9 mouse cellular contexts compared by ENCODE assay signal in genomic region chr2:152586926-152587560, GRCm38 (mm10). TPM values are rescaled to one million over a fixed set of nuclear protein-coding genes. Genes with fewer than 3 reads are reported as not detected.
DNase-seq lines count a peak whose midpoint lies in the region; ATAC-seq and TF ChIP-seq lines count a peak whose summit lies in the region.
"Had no signal": no experiment of that assay in that cellular context is flagged by ENCODE, and none has a peak within 500 bp of the region (broad histone marks: within the 10 kb centered on the region; RNA-seq: fewer than 3 reads in every experiment).

No protein-coding gene starts in this region.

- H3K9ac ChIP-seq in limb, embryonic 11.5 days (ENCODE audit: low read length) = no peak overlapping the region
- H3K9ac ChIP-seq in MEL (ENCODE audit: control insufficient read depth, low read depth, low read length, poor library complexity, severe bottlenecking) = no peak overlapping the region

- TF ChIP-seq EP300 in MEL (IDR thresholded peaks at IDR 0.05; ENCODE audit: low read depth in 1 of 2, low read length in 2 of 2) = no peak

- H3K27me3 ChIP-seq in limb, embryonic 11.5 days (ENCODE audit: control insufficient read depth, insufficient read depth, low read length) = no peaks in the 10 kb centered on the region
- no peaks in the 10 kb centered on the region for H3K27me3 ChIP-seq in limb, embryonic 10.5 days (ENCODE audit: low read depth, poor library complexity, severe bottlenecking)
- peaks cover 3 to 6% of the 10 kb centered on the region in 2 experiments; a peak in 3 of 4 replicates for H3K27me3 ChIP-seq in MEL (ENCODE audit: control insufficient read depth in 1 of 2, insufficient read depth in 2 of 2, low read length in 2 of 2)

- no peaks in the 10 kb centered on the region for H3K79me2 ChIP-seq in MEL (ENCODE audit: control insufficient read depth, insufficient read depth, low read length, poor library complexity)

- peak; percentile 13 for TF ChIP-seq RAD21 in MEL (IDR thresholded peaks at IDR 0.05; ENCODE audit: low read depth, low read length)

- H3K27ac ChIP-seq in limb, embryonic 11.5 days (replicated peaks; ENCODE audit: low read depth, low read length) = no peak overlapping the region
- no peak overlapping the region for H3K27ac ChIP-seq in limb, embryonic 10.5 days
- H3K27ac ChIP-seq in MEL (ENCODE audit: control insufficient read depth, low read depth, low read length) = no peak overlapping the region
- H3K27ac ChIP-seq: macrophage had no signal

- no peaks in the 10 kb centered on the region for H3K4me1 ChIP-seq in limb, embryonic 11.5 days (ENCODE audit: control insufficient read depth, insufficient read depth, low read length)
- no peaks in the 10 kb centered on the region for H3K4me1 ChIP-seq in limb, embryonic 10.5 days
- no peaks in the 10 kb centered on the region for H3K4me1 ChIP-seq in MEL (ENCODE audit: control insufficient read depth in 1 of 2, insufficient read depth in 2 of 2, low read length in 2 of 2)

- no peak for TF ChIP-seq POLR2A in MEL (IDR thresholded peaks at IDR 0.05; ENCODE audit: control insufficient read depth in 1 of 2, insufficient read depth in 1 of 2, low read depth in 1 of 2, low read length in 2 of 2, poor library complexity in 1 of 2)

- no peaks in the 10 kb centered on the region for H3K9me3 ChIP-seq in limb, embryonic 11.5 days (ENCODE audit: control insufficient read depth, low read length)
- H3K9me3 ChIP-seq in limb, embryonic 10.5 days (replicated peaks) = no peaks in the 10 kb centered on the region
- H3K9me3 ChIP-seq in MEL (replicated peaks; ENCODE audit: insufficient read depth, low read length) = no peaks in the 10 kb centered on the region

- H3K4me3 ChIP-seq in limb, embryonic 11.5 days (ENCODE audit: low read depth, low read length) = no peak overlapping the region
- no peak overlapping the region for H3K4me3 ChIP-seq in limb, embryonic 10.5 days
- H3K4me3 ChIP-seq in MEL (ENCODE audit: control insufficient read depth in 1 of 2, insufficient read depth in 1 of 2, low read depth in 2 of 2, low read length in 2 of 2) = no peak overlapping the region

- no peak for ATAC-seq in limb, embryonic 11.5 days (ENCODE audit: insufficient number of reproducible peaks, low FRiP score, low TSS enrichment, low read depth)
- ATAC-seq in hematopoietic stem cell, adult 5-6 weeks (replicated peaks in 1 of 2; ENCODE audit: insufficient read depth in 1 of 2, low FRiP score in 2 of 2, low TSS enrichment in 1 of 2, low read depth in 1 of 2, poor library complexity in 2 of 2, severe bottlenecking in 2 of 2) = peak; percentile 65 to 66; a peak in 3 of 4 replicates

- DNase-seq in cerebellum, postnatal 14 days = peak; percentile 13 to 33
- DNase-seq in cerebellum, adult 11-12 months = no peak
- DNase-seq in limb, embryonic 11.5 days (ENCODE audit: low spot score) = peak; percentile 26
- no peak for DNase-seq in limb, embryonic 10.5 days (ENCODE audit: low spot score)
- peak; percentile 53 for DNase-seq in MEL (ENCODE audit: low read depth, low spot score)
- no peak for DNase-seq in gastrocnemius, adult 18-20 months (ENCODE audit: low spot score)
- DNase-seq in ovary, adult 18-20 months (ENCODE audit: low spot score) = no peak

- TF ChIP-seq CTCF in MEL (IDR thresholded peaks at IDR 0.05 in 2 of 3, conservative IDR thresholded peaks at IDR 0.05 in 1 of 3; ENCODE audit: control insufficient read depth in 1 of 3, insufficient read depth in 1 of 3, low read depth in 2 of 3, low read length in 3 of 3, poor library complexity in 1 of 3, severe bottlenecking in 1 of 3) = peak; percentile 43 to 61 (median 52)

- WGBS in limb, embryonic 11.5 days = 77% methylated on average over 4 of the region's 4 CpGs
- 74% methylated on average over 4 of the region's 4 CpGs for WGBS in limb, embryonic 10.5 days

- no peaks in the 10 kb centered on the region for H3K36me3 ChIP-seq in limb, embryonic 11.5 days (ENCODE audit: control insufficient read depth, insufficient read depth, low read length)
- H3K36me3 ChIP-seq in limb, embryonic 10.5 days = no peaks in the 10 kb centered on the region
- H3K36me3 ChIP-seq in MEL (ENCODE audit: control insufficient read depth in 1 of 2, insufficient read depth in 2 of 2, low read length in 2 of 2) = no peaks in the 10 kb centered on the region; a peak in 1 of 4 replicates

- H3K4me2 ChIP-seq in limb, embryonic 11.5 days (ENCODE audit: low read depth, severe bottlenecking) = no peak overlapping the region

TF ChIP-seq in MEL, 35 proteins besides CTCF, POLR2A, EP300 and RAD21:
- TF ChIP-seq UBTF (IDR thresholded peaks at IDR 0.05; ENCODE audit: borderline replicate concordance, insufficient read depth, low read depth, low read length) (no peak), MXI1 (IDR thresholded peaks at IDR 0.05; ENCODE audit: low read depth, low read length) (no peak), KAT2A (conservative IDR thresholded peaks at IDR 0.05; ENCODE audit: low read depth, low read length) (no peak), SMC3 (IDR thresholded peaks at IDR 0.05; ENCODE audit: low read depth, low read length) (peak; percentile 56), POLR2AphosphoS5 (IDR thresholded peaks at IDR 0.05; ENCODE audit: borderline replicate concordance, low read depth, low read length) (no peak), ZMIZ1 (IDR thresholded peaks at IDR 0.05; ENCODE audit: low read depth, low read length) (no peak), E2F4 (IDR thresholded peaks at IDR 0.05; ENCODE audit: borderline replicate concordance, low read depth, low read length) (no peak), ZC3H11A (IDR thresholded peaks at IDR 0.05; ENCODE audit: low read depth, low read length) (0 out of 2 replicates have a peak, but pooled peaks have one; percentile 15), MEF2A (IDR thresholded peaks at IDR 0.05; ENCODE audit: extremely low read depth, insufficient replicate concordance, low read depth, low read length, poor library complexity, severe bottlenecking) (no peak), NELFE (IDR thresholded peaks at IDR 0.05; ENCODE audit: low read depth, low read length) (no peak), ELF1 (IDR thresholded peaks at IDR 0.05; ENCODE audit: low read depth, low read length) (no peak), NRF1 (IDR thresholded peaks at IDR 0.05; ENCODE audit: insufficient read depth, low read depth, low read length, poor library complexity, severe bottlenecking) (no peak), ZKSCAN1 (IDR thresholded peaks at IDR 0.05; ENCODE audit: low read depth, low read length) (no peak), GABPA (IDR thresholded peaks at IDR 0.05; ENCODE audit: low read depth, low read length) (no peak), MAX (IDR thresholded peaks at IDR 0.05; ENCODE audit: low read length) (no peak)
TF ChIP-seq in MEL: peak in this region for 2.

RNA-seq across cellular contexts. Expression of gene Defb19, which starts 6.9 kb away (rescaled TPM):
- polyA plus RNA-seq in limb, embryonic 11.5 days (2014; fragmentation: Nextera tagmentation; extraction: Ambion mirVana) = not detected in 2 replicates
- polyA plus RNA-seq in limb, embryonic 10.5 days (2016; fragmentation: Nextera tagmentation; extraction: Ambion mirVana) = not detected in 2 replicates
- total RNA-seq in MEL (2012; rRNA removed) = not detected in 2 replicates
- polyA plus RNA-seq in MEL (2012; ENCODE audit: insufficient read depth in 1 of 2, insufficient read length in 2 of 2, low read depth in 1 of 2, low replicate concordance in 2 of 2, missing spikeins in 1 of 2) = not detected
- total RNA-seq in hematopoietic stem cell, adult 5-6 weeks (2017) = not detected in 2 replicates
- not detected for total RNA-seq in gastrocnemius, adult 18-20 months (2021)
- polyA plus RNA-seq: macrophage had no signal

RNA-seq across cellular contexts. Expression of gene Defb45, which starts 12.2 kb away (rescaled TPM):
- not detected in 2 replicates for polyA plus RNA-seq in limb, embryonic 11.5 days (2014; fragmentation: Nextera tagmentation; extraction: Ambion mirVana)
- not detected in 2 replicates for polyA plus RNA-seq in limb, embryonic 10.5 days (2016; fragmentation: Nextera tagmentation; extraction: Ambion mirVana)
- total RNA-seq in MEL (2012; rRNA removed) = not detected in 2 replicates
- not detected for polyA plus RNA-seq in MEL (2012; ENCODE audit: insufficient read depth in 1 of 2, insufficient read length in 2 of 2, low read depth in 1 of 2, low replicate concordance in 2 of 2, missing spikeins in 1 of 2)
- total RNA-seq in hematopoietic stem cell, adult 5-6 weeks (2017) = not detected in 2 replicates
- total RNA-seq in gastrocnemius, adult 18-20 months (2021) = not detected
- polyA plus RNA-seq: macrophage had no signal

RNA-seq across cellular contexts. Expression of gene Defb21, which starts 14.5 kb away (rescaled TPM):
- not detected in 2 replicates for polyA plus RNA-seq in limb, embryonic 11.5 days (2014; fragmentation: Nextera tagmentation; extraction: Ambion mirVana)
- polyA plus RNA-seq in limb, embryonic 10.5 days (2016; fragmentation: Nextera tagmentation; extraction: Ambion mirVana) = not detected in 2 replicates
- total RNA-seq in MEL (2012; rRNA removed) = not detected in 2 replicates
- not detected for polyA plus RNA-seq in MEL (2012; ENCODE audit: insufficient read depth in 1 of 2, insufficient read length in 2 of 2, low read depth in 1 of 2, low replicate concordance in 2 of 2, missing spikeins in 1 of 2)
- total RNA-seq in hematopoietic stem cell, adult 5-6 weeks (2017) = not detected in 2 replicates
- not detected for total RNA-seq in gastrocnemius, adult 18-20 months (2021)
- polyA plus RNA-seq: macrophage had no signal

RNA-seq across cellular contexts. Expression of gene Defb36, which starts 17.1 kb away (rescaled TPM):
- not detected in 2 replicates for polyA plus RNA-seq in limb, embryonic 11.5 days (2014; fragmentation: Nextera tagmentation; extraction: Ambion mirVana)
- not detected in 2 replicates for polyA plus RNA-seq in limb, embryonic 10.5 days (2016; fragmentation: Nextera tagmentation; extraction: Ambion mirVana)
- total RNA-seq in MEL (2012; rRNA removed) = not detected in 2 replicates
- polyA plus RNA-seq in MEL (2012; ENCODE audit: insufficient read depth in 1 of 2, insufficient read length in 2 of 2, low read depth in 1 of 2, low replicate concordance in 2 of 2, missing spikeins in 1 of 2) = not detected
- total RNA-seq in hematopoietic stem cell, adult 5-6 weeks (2017) = not detected in 2 replicates
- total RNA-seq in gastrocnemius, adult 18-20 months (2021) = not detected
- polyA plus RNA-seq: macrophage had no signal

RNA-seq across cellular contexts. Expression of gene Gm17416, which starts 17.9 kb away (rescaled TPM):
- not detected in 2 replicates for polyA plus RNA-seq in limb, embryonic 11.5 days (2014; fragmentation: Nextera tagmentation; extraction: Ambion mirVana)
- polyA plus RNA-seq in limb, embryonic 10.5 days (2016; fragmentation: Nextera tagmentation; extraction: Ambion mirVana) = not detected in 2 replicates
- not detected in 2 replicates for total RNA-seq in MEL (2012; rRNA removed)
- polyA plus RNA-seq in MEL (2012; ENCODE audit: insufficient read depth in 1 of 2, insufficient read length in 2 of 2, low read depth in 1 of 2, low replicate concordance in 2 of 2, missing spikeins in 1 of 2) = not detected
- not detected in 2 replicates for total RNA-seq in hematopoietic stem cell, adult 5-6 weeks (2017)
- total RNA-seq in gastrocnemius, adult 18-20 months (2021) = not detected
- polyA plus RNA-seq: macrophage had no signal

Comparison
In these comparisons a context has a peak if more than half of its experiments do, and no peak if none do; other contexts are left out.
1. DNase-seq: peak in cerebellum, postnatal 14 days (2 of 2), limb, embryonic 11.5 days (single experiment) and MEL (single experiment); none in cerebellum, adult 11-12 months (single experiment), limb, embryonic 10.5 days (single experiment), gastrocnemius, adult 18-20 months (single experiment) and ovary, adult 18-20 months (single experiment).